Mouse (Mus musculus) liver (tissue): Measurements from ENCODE around the gene Vps51.
A peak's percentile ranks its signal among the peaks of the same experiment; 100 is the strongest.
"Not testable (repeated sequence)": the region's sequence is repeated elsewhere in the genome, so short reads cannot be mapped to it uniquely, and the experiment has no call there.

Experiments
- DNase-seq: peaks from one replicate; pipeline ENCODE4 v3.0.0-alpha.2; 2020; ENCODE audit warnings: mixed read lengths

Gene Vps51

DNA sequence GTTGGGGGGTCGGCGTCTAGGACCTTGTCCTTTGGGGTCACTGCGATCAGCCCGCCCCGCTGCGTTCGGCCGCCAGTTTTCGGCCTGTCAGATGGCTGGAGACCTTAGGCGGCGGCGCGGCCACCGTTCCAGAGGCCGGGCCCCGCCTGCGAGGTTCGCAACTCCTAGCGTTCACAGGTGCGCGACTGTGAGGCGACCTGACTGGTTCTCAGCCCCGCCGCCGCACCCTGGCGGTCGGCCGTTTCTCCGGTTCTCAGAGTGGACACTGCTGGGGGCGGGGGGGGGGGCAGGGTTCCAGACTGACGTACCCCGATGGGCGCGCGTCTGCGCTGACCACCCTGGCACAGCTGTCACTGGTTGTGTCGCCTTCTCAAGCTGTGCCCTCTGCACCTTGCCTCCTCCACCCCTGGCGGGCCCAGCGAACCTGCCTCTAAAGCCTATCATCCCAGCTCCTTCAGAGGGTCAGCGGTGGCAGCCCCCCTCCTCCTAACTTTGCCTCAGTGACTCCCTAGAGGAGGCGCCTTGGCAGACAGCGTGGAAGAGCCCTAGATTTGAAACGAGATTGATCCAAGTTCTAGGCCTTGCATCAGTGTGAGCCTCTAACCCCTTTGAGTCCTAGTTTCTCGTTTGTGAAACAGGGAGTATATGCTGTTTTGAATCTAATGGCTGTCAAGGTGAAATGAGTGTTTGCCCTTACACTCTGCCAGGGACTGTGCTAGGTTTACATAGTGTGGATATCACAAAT lies 29.7 kb downstream of the Vps51 start:
- DNase-seq, result no peak

DNA sequence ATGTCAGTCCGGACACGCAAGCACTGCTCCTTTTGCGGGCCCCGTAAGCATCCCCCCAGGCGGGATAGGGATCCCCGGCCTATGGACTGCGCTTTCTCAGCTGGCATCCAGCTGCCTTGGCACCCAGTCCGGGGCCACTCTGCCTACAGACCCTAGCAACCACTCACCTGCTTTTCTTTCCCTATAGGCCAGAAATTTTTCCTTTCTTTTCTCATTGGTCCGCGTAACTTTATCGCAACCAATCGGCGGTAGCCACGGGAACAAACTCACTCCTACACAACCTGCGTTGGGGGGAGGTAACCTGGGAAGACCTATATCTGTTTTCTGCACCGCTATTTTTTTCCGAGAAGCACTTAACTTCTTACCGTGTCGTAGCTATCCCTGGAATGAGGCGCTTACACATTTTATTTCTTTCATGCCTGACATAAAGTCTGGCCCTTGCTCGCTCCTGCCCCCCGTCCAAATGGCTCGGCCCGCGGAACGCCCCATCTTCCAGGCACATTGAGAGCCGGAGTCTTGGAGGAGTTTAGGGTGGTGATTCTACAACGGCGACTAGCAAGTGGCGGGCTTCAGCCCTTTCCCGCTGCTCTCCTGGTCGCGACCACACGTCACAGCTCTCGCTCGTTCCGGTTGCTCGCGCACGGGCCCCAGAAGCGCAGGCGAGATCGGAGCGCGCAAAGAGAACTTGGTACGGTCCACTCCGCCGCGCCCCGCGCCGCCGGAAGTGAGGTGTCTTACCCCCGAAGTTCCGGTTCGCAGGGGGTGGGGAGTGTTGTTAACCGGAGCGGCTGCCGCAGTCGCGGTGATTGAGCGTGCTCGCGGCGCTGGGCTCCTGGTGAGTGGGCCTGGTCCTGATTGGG lies 30.5 kb downstream of the Vps51 start, which contains the start of gene Syvn1:
Gene Syvn1 (plus strand): TSS at position 283 of the 860 bp plus-strand sequence.
- peak; percentile 91 for DNase-seq

GRCm38 (mm10) chr19:6045366-6046293 lies 31.4 kb downstream of the Vps51 start:
- no peak for DNase-seq

GRCm38 (mm10) chr19:6044102-6044501 lies 32.9 kb downstream of the Vps51 start:
- not testable (repeated sequence) for DNase-seq

DNA sequence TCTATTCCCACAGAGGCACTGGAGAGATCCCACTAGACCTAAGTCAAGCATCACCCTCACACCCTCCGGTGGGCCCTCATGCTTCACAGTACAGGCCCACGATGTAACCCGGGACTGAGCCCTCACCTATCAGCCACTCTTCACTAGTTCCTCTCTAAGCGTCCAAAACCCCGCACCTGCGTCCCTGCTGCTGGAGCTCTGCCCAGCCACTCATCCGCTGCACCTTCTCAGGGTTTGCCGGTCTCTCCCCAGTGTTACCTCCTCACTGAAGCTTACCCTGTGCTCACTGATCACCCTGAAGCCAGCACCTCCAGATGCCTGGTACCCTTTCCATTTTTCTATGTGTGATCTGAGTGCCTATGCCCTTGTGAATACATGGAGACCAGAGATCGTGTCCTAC lies 34.7 kb downstream of the Vps51 start:
- no peak for DNase-seq

DNA sequence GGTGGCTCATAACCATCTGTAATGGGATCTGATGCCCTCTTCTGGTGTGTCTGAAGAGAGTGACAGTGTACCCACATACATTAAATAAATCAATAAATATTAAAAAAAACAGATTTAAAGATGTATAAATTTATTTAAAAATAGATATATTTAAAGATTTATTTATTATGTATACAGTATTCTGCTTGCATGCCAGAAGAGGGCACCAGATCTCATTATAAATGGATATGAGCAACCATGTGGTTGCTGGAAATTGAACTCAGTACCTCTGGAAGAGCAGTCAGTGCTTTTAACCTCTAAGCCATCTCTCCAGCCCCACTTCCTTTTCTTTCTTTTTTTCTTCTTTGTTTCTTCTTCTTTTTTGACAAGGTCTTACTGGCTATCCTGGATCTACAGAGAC lies 37.0 kb downstream of the Vps51 start:
- DNase-seq, result no peak

DNA sequence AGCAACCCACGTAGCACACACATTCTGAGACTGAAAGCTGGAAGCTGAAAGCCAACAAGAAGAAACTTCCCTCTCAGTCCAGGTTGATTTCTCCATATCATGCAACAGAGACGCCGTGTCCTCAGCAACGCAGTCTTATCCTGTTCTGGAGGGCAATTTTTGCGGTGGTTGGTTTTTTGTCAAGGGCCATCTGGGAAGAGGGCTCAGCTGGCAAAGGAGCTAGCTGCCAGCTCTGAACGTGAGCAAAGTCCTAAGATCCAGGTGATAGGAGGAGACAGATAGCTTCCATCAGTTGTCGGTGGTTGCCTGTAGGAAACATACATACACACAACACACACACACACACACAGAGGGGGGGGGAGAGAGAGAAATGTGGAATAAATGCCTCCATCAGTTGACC lies 38.7 kb downstream of the Vps51 start:
- DNase-seq, result no peak

GRCm38 (mm10) chr19:6037695-6038094 lies 39.3 kb downstream of the Vps51 start:
- DNase-seq, result no peak

GRCm38 (mm10) chr19:6035966-6036585 lies 41.0 kb downstream of the Vps51 start:
- no peak for DNase-seq

DNA sequence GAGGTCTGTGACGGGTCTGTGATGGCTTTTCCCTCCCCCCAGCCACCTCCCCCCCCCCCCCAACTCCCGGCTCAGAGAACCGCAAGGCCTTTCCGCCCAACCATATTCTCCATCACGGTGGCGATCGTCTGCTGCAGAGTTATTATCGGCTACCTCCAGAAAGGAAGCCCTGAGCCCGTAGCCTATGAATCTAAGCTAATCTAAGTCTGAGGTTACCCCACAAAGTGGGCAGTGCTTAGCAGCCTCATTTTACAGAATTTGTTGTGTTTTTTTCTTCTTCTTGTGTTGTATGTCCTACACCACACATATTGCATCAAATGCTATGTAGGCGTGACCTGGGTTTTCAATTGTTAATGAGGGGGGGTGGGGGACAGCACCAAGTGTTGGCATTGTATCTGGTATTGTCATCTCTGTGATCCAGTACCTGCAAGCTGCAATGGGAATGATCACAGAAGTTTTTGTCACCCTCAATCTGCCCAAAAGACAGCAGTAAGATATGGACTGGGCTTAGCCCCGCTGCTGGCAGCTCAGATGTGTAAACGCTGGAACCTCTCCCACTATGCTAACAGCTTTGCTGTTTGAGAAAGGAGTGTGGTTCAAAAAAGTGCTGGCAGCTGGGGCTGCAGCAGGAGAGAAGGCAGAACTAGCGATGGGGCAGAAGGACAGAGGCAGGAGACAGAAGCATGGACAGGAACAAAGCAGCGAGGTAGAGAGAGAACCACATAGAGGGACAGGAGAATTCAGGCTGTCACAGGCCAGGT lies 46.3 kb downstream of the Vps51 start:
- DNase-seq, result no peak

GRCm38 (mm10) chr19:6029426-6029825 lies 47.6 kb downstream of the Vps51 start:
- no peak for DNase-seq

GRCm38 (mm10) chr19:6028991-6029390 lies 48.0 kb downstream of the Vps51 start:
- DNase-seq, result no peak

DNA sequence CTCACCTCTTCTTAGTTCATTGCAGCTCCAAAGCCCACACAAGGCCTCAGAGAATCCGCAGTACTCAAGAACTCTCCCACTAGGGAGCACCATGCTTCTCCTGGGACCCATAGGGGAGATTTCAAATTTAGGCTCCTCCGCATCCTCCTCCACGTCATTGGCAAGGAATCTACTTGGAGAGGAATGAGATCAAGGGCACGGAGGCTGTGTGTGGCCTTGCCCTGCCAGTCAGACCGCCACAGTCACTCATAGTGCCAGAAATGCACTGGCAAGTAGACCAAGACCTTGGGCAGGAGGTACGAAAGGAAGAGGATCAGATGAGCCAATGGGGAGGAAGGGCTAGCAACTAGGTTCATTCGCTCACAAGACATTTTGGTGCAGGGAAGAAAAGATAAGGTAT lies 53.1 kb downstream of the Vps51 start:
- no peak for DNase-seq

- DNase-seq, result no peak
Measured at GRCm38 (mm10) chr19:6023059-6023458, 54.0 kb downstream of the Vps51 start.

- no peak for DNase-seq
Measured at GRCm38 (mm10) chr19:6020276-6020675, 56.8 kb downstream of the Vps51 start.

- DNase-seq, result peak; percentile 94
Measured at GRCm38 (mm10) chr19:6018142-6019089, 58.6 kb downstream of the Vps51 start.
